Mouse (Mus musculus) megakaryocyte-erythroid progenitor cell, adult 5-6 weeks (primary cell): ENCODE data around the gene Tm6sf2. TPM values are rescaled to one million over a fixed set of nuclear protein-coding genes. Genes with fewer than 3 reads are reported as not detected.

Experiments used
- ATAC-seq: replicated peaks from 2 replicates; pipeline ENCODE4 v1.8.0; 2016; ENCODE audit warnings: mild to moderate bottlenecking, inconsistent platforms; ENCODE audit not compliant: severe bottlenecking, poor library complexity, low FRiP score, low TSS enrichment
- total RNA-seq, 2 experiments: library from RNA; stranded (forward) in 1 of 2; stranded (reverse) in 1 of 2; fragments of 200-1000, 215-1000 nt in 1 of 2; fragments of >200 nt in 1 of 2; fragmentation: Nextera tagmentation in 1 of 2; gene quantifications; 2 replicates each; pipeline ENCODE4 v1.2.3; 2014 to 2017

The Tm6sf2 gene
- total RNA-seq, 2 experiments from 2014 or later: not detected

DNA sequence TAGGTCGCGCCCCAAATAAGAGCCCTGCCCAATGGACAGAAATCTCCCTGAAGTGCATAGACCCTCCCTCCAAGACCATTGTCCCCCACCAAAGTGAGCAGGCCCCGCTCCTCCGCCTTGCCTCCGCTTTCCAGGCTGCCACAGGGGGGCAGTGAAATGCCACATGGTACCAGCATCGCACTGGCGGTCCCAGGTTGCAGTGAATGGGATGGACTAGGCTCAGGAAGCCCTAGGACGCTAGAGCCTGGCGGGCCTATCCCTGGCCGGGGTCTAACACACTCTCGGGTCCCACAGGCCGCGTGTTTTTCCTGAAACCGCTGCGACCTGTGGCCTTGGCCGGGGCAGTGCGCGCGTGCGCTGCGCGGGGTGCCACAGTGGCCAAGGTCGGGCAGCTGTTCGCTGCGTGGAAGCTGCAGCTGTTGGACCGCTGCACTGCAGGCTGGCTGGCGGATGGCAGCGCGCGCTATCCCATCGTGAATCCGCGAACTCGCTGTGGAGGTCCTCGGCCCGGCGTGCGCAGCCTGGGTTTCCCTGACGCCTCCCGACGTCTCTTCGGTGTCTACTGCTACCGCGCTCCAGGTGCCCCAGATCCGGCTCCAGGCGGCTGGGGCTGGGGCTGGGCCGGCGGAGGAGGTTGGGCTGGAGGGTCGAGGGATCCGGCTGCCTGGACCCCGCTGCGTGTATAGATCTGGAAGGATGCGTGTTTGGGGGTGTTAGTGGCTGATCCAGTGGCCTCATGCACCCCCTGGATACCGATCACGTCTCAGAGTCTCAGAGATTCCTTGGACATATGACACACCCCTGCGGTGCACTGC is 15.3 kb downstream of the Tm6sf2 start:
- ATAC-seq: 0 out of 2 replicates have a peak, but pooled peaks have one; percentile 35

DNA sequence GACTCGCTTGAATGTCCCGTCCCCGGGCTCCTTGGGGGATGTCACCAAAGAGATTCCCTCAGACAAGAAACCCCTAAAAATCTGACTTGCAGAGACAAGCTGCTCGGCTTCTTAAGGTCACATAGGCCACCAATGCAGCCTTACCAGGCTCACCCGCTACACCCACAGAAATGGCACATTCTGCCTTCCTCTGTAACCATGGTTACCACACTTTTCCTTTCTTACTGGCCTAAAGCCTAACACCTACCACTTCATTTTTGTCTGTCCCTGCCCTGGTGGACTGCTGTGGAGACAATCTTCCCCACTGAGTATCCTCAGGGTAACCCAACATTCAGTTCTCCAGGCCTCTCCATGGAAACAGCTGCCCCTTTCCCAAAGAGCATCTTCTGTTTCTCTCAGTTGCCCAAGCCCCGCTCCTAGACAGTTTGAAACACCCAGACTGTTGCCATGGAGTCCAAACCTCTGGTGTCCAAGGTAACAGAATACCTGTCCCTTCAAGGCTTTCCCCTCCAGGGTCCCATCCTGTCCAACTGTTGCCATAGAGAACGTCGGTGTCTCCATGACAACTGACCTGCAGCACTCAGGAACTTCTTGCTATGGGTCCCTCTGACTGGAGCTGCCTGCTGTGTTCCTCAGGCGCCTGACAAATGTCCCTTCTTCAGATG is 16.7 kb downstream of the Tm6sf2 start:
- no peak for ATAC-seq

DNA sequence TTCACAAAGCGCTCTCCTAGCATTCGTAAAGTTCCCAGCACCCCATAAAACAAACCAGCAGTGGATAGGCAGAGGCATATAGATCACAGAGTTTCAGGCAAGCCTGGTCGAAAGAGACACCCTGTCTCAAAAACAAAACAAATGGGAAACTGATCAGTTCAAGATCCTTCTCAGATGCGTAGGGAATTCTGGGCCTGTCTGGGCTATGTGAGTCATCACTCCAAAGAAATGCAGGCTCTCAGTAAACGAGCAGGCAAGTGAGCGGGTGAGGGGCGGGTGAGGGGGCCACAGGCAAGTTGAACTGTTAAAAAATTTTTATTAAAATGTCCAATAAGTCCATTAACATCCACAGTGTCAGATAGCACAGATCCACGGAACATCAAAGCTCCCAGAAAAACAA is 20.1 kb downstream of the Tm6sf2 start:
- ATAC-seq: no peak

DNA sequence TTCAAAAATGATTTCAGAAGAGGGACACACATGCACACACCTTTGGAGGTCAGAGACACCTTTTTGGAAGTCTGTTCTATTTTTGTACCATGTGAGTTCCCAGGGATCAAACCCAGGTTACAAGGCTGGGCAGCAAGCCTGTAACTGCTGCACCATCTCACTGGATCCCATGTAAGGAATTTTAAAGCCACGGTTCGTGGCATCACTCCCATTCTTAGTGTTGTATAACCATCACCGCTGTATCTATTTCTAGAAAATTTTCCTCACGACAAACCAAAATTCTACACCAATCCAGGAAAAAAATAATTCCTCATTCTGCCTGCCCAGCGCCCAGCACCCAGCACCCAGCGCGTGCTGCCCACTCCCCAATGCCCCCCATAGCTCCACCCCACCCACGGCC is 26.6 kb downstream of the Tm6sf2 start:
- no peak for ATAC-seq

DNA sequence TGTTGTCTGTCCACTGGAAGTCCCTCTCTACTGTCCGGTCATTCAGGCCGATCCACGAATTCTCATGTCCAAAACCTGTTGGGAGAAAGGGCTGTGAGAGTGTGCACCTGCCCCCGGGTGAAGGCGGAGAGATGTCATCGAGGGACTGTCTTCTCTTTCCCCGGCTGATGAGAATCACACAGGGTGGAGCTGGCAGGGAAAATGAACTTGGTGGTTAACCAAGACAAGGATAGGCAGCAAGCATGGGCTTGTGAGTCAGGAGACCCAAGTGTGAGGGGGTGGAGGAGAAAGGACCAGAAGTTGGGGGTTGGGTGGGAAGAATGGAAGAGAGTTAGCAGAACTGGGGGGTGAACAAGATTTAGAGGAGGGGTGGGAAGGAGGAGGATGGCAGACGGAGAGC is 27.5 kb downstream of the Tm6sf2 start:
- ATAC-seq: no peak

DNA sequence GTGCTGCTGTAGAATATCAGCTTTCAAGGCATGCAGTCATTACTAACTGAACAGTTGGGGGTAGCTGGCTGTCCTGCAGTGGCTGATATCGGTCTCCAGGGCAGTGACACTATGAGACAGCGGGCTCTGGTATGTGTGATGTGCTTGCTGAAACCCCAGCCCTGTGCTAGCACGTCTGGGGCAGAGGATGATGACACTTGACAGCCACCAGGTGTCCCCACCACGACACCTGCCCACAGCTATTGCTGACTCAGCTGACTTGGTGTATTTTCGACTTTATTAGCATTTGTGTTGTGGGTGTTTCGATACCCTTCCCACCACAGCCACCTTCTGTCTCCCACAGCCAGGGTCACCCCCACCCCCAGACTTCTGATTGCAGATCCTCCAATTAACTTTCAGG is 31.8 kb downstream of the Tm6sf2 start:
- peak; percentile 94 for ATAC-seq

DNA sequence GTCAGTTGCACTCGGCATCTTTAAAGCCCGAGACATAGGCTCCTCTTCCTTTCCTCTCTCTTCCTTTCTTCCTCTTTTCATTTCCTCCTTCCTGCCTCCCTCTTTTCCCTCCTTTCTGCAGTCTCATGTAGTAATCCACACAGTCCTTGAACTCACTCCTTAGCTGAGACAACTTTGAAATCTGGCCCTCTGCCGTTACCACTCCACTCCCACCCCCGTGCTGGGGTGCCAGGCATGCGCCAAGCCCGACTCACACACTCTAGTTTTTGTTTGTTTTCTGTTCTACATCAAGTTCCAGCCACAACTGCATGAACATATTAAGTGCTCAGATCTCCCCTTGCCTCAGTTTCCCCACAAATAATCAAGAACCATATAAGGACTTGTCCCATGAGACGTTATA is 32.2 kb downstream of the Tm6sf2 start:
- ATAC-seq: no peak

DNA sequence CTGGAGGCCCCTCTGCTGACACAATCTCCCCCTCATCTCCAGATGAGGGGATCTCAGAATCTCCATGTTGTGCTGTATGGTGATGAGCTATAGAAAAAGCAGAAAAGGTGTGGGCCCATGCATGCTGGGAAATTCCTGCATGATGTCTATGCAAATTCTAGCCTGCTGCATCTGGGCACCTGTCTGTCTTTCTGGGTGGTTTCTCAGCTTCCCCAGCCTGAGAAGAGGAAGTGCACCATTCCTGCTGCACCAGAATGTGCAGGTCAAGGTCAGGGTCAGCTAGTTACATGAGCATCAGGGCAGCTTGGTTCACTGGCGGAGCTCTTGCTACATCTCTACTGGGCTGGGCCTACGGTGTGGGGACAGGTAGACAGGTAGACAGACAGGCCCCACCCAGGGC is 37.7 kb downstream of the Tm6sf2 start:
- ATAC-seq: no peak

DNA sequence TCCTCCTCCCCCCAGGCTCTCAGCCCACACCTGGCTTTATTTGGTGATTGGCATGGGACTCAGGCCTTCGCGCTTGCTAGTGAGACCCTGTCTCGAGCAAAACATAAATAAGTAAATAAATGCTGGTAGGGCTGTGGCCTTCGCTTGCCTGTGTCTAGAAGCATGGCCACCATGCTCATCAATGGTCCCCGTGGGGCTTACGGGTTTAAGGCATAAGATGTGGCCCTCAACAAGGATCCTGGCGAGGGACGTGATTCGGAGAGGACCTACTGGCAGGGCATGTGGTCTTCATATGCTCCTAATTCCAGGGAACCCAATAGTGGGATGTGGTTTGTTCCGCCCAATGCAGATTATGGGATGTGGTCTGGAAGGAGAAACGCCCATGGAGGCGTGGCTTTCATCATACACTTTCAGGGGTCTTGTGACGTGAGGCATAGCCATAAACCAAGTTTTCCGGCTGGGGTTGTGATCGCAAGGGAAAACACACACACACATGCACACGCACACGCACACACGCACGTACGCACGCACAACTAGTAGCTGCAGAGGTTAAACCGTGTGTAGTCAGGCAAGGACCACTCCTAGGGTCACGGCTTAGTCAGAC is 38.6 kb downstream of the Tm6sf2 start:
- ATAC-seq: no peak

DNA sequence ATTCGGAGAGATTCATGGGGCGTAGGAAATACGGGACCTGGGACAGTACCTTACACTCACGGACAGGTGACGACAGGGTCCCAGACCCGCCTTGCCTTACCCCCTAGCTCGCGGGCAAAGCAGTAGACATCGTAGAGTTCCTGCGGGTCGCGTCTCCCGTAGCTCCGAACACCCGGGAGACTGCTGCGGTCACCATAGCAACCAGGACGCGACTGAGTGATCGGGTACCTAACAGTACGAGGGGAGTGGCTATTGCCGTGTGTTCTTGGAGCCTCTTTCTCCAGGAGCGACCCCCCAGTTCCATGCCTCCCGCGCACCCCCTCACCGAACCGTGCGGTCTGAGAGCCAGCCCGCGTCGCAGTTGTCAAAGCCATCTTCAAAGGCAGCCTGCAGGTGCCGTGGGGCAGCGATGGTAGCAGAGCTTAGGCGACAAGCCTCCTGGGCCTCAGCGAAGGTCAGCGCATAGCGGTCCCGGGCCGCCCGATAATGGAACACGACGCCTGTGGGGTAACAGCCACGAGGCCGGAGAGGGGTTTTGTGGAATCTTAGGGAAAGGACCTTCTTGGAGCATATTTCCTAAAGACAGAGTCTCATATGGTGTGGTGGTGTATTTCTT is 39.8 kb downstream of the Tm6sf2 start:
- ATAC-seq: no peak

DNA sequence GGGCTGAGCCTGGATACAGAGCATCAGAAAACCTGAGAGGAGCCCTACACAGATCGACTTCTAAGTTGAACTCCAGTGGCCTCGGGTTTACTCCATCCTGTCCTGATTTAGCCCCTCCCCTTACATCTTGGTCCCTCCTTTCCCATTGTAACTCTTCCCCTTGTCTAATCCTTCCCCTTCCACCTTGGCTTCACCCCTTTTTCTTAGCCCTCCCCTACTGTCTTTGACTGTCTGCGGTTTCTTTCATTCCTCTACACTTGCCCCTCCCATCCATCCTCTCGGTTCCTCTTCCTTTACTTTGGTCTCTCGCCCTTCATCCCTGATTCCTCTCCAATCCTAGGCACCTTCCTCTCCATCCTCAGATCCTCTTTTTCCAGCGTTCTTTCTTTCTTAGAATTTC is 41.8 kb downstream of the Tm6sf2 start:
- ATAC-seq: no peak

DNA sequence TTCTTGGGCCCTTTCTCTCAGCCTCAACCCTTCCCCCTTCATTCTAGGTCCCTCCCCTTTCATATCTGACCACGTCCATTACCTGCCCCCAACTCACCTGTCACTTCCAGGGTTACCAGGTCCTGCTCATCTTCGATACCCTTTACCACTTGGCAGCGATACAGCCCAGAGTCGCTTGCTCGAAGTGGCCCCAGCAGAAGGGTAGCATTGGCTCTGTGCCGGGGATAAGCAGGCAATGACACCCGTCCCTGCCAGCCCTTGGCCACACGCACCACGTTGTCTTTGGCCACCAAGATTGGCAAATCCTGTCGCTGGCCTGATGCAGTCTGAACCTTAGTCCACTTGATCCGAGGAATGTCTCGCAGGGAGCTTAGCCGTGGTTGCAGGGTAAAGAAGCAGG is 42.2 kb downstream of the Tm6sf2 start:
- ATAC-seq: no peak

DNA sequence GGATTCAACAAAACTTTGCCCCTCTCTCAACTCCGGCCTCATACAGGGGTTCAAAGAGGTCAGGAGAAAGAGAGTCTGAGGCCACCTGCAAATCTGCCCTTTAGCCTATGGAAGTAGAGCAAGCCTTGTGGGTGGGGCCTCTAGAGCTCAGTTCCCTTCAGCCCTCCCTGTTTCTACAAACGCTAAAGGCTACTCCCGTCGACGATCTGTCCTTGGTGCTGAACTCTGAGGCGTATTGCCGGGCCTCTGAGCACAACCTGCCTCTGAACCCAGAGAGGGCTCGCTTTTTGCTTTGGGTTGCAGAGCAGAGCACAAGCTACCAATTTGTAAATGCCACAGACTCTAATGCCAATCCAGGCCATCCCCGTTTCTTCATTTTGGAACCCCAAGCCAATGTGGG is 44.9 kb downstream of the Tm6sf2 start:
- ATAC-seq: peak; percentile 78

DNA sequence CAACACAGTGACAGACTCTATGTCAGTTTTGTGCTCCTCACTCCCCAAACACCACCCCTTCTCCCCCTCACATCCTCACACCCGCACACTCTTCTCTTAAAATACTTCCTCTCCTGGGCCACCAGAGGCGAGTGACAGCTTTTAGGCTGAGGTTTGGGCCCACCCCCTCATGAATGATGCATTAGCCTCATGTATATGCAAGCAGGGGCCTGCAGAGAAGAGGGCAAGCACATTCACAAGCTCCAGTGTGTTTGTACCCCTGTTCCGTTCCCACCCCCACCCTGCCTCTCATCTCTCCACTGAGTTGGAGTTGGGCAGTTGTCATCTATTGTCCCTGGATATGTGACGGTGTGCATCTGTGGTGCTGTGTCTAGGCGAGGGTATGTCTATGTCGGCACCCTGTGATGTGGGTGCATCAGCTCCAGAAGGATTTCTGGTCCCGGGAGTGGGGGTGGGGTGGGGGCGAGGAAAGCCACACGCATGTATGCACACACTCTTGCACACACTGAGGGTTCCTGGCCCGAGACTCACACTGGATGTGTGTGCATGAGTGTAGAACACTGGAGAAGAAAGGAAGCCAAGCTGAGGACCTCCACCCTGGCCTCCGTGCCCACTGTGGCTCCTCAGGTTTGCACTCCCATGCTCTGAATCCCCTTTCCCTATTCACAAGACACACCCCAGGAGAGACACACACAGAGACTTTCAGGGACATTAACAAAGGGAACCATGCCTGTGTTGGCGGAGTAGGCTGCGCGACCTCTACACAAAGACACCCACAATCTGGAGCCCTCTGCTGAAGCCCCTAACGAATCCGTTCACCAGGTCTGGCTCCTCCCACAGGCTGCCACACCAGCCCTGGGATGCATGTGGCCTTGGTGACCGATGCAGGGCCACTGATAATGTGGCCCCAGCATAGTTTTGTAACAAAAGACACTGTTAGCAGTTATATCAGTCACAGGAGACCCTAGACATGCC is 46.3 kb downstream of the Tm6sf2 start:
- ATAC-seq: no peak

DNA sequence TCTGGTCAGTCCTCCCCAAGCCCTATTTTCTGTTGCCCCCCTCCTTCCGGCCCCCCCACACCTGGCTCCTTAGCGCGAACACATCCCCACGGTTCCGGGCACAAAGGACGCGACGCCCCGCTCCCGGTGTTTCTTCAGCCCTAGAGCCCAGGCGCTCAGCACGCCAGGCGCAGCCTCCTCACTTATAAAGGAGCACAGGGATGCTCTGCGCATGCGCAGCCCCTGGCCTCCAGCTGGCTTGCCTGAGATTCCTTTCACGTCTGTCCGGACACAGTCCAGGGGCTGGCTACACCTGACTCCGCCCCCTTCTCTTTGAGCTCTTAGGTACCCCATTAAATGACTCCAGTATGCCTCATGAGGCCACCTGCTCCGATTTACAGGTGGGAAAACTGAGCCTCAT is 47.9 kb downstream of the Tm6sf2 start, which contains the start of gene Ncan:
Gene Ncan (minus strand): TSS at position 207 of the 400 bp plus-strand sequence.
- no peak for ATAC-seq

DNA sequence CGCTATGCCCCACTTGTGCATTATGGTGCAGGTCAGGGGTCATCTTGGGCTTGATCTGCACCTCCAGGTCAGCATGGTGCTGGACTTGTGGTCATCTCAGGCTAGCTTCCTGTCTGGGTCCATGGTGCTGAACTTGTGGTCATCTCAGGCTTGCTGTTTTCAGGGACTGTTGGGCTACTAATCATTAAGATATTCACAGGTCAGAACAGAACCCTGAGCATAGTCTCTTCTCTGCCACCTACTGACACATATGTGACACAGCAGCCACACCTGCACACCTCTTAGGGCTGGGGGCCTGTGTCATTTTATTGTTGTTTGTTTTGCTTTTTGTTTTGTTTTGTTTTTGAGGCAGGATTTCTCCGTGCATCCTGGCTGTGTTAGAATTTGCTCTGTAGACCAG is 50.1 kb downstream of the Tm6sf2 start:
- no peak for ATAC-seq

DNA sequence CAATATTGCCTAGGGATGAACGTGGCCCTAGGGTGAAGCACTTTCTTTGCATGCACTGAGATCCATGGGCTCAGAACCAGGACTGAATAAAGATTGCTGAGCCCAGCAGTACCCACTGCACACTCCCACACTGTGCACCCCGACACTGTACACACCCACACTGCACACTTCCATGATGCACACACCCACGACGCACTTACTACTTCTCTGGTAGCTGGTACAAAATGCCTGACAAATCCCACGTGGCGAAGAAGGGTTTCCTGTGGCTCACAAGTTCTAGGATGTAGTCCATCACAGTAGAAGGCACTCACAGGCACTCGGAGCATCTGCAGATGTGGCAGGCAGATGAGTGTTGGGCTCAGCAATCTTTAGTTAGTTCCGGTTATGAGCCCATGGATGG is 52.3 kb downstream of the Tm6sf2 start:
- no peak for ATAC-seq

DNA sequence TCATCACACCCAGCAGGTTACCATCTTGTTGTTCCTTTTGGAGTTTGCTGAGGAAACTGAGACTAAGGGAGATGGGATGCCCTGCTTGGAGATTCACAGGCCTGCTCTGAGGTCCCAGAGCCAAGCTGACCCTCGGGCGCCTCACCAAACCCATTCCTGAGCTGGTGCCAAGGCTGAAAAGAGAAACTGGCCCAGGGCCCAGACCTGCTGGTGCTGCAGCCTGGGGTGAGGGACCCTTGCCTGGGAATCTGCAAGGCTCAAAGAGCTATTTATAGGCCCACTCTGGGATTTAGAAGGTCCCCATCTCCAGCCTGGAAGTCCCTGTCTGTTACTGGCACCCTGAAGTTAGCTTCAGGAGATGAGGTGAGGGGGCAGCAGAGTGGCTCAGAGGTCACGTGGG is 55.7 kb downstream of the Tm6sf2 start:
- no peak for ATAC-seq

DNA sequence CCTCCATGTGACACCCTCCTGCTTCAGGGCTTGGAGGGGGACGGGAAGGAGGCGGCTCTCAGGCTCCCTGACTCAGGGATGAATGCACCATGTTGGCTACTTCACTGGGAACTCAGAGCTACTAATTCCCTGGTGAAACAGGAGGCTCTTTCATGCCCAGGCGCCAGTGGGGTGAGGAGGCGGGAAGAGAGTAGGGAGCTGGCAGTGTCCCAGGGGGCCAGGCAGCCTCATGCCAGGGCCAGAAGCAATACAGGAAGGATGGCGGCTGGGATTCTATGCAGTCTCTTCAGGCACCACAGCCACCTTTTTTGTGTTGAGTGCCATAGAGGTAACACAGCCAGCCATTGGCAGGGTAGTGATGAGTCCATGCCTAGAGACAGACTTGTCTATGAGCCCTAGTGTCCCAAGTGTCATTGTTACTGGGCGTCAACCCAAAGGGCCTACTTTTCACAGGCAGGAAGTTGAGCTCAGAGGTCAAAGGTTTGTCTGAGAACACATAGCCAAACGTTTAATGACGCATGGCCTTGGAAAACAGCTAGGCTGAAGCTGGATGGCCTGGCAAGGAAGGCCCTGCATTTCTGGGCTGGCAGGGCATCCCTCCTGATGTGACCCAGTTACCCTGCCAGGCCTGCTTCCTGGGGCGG is 56.7 kb downstream of the Tm6sf2 start:
- ATAC-seq: no peak
